Comparison of ENCODE assay signal across 14 mouse cellular contexts in genomic region chr4:58568486-58568885, GRCm38 (mm10). TPM values are rescaled to one million over a fixed set of nuclear protein-coding genes. Genes with fewer than 3 reads are reported as not detected.
DNase-seq lines count a peak whose midpoint lies in the region; ATAC-seq lines count a peak whose summit lies in the region.
"Had no signal": no experiment of that assay in that cellular context is flagged by ENCODE, and none has a peak within 500 bp of the region (broad histone marks: within the 10 kb centered on the region; RNA-seq: fewer than 3 reads in every experiment).

No protein-coding gene starts in this region.

- H3K27ac ChIP-seq in embryonic facial prominence, embryonic 14.5 days (replicated peaks; ENCODE audit: low read depth, low read length): peak overlapping the region; percentile 52
- H3K27ac ChIP-seq in limb, embryonic 15.5 days: peak overlapping the region; percentile 55
- no peak overlapping the region for H3K27ac ChIP-seq in hindbrain, embryonic 16.5 days (ENCODE audit: low read depth, low read length)
- H3K27ac ChIP-seq: heart, embryonic 13.5 days had no signal

- DNase-seq in layer of hippocampus, adult 9-11 months: peak; percentile 13
- DNase-seq in layer of hippocampus, postnatal 10 days (ENCODE audit: low spot score in 2 of 2): no peak
- DNase-seq in embryonic facial prominence, embryonic 14.5 days (ENCODE audit: low spot score): peak; percentile 87
- DNase-seq in heart, postnatal 10 days: peak; percentile 57 to 69
- no peak for DNase-seq in T-cell, adult 2 months (ENCODE audit: low spot score)
- DNase-seq in B cell, adult 2 months: no peak
- DNase-seq: adrenal gland, adult 2 months; cerebellum, postnatal 25 days; lung, embryonic 14.5 days; midbrain, embryonic 14.5 days; right cerebral cortex, postnatal 25 days had no signal

- peak; percentile 62; the same call in 1 of the 2 replicates for ATAC-seq in embryonic facial prominence, embryonic 14.5 days (ENCODE audit: low read depth)
- peak; percentile 78 for ATAC-seq in limb, embryonic 15.5 days (ENCODE audit: insufficient number of reproducible peaks, low FRiP score, low TSS enrichment, low read depth)
- no peak for ATAC-seq in hindbrain, embryonic 16.5 days

- H3K4me3 ChIP-seq in embryonic facial prominence, embryonic 14.5 days (ENCODE audit: low read depth, low read length): no peak overlapping the region
- no peak overlapping the region for H3K4me3 ChIP-seq in limb, embryonic 15.5 days
- H3K4me3 ChIP-seq in hindbrain, embryonic 16.5 days (ENCODE audit: low read length): no peak overlapping the region
- H3K4me3 ChIP-seq: heart, embryonic 13.5 days had no signal

- no peaks in the 10 kb centered on the region for H3K27me3 ChIP-seq in embryonic facial prominence, embryonic 14.5 days (replicated peaks; ENCODE audit: control insufficient read depth, insufficient read depth, low read length)
- no peaks in the 10 kb centered on the region for H3K27me3 ChIP-seq in limb, embryonic 15.5 days
- H3K27me3 ChIP-seq in hindbrain, embryonic 16.5 days (replicated peaks; ENCODE audit: control insufficient read depth, insufficient read depth, low read length): no peaks in the 10 kb centered on the region
- H3K27me3 ChIP-seq: heart, embryonic 13.5 days had no signal

- H3K4me2 ChIP-seq in embryonic facial prominence, embryonic 14.5 days (ENCODE audit: low read depth, low read length): 0 out of 2 replicates have a peak overlapping the region, but pooled peaks have one; percentile 15
- H3K4me2 ChIP-seq in limb, embryonic 15.5 days: no peak overlapping the region
- H3K4me2 ChIP-seq in hindbrain, embryonic 16.5 days (ENCODE audit: low read length): no peak overlapping the region
- H3K4me2 ChIP-seq: heart, embryonic 13.5 days; lung, embryonic 14.5 days had no signal

- no peaks in the 10 kb centered on the region for H3K9me3 ChIP-seq in embryonic facial prominence, embryonic 14.5 days (ENCODE audit: control insufficient read depth, low read length)
- H3K9me3 ChIP-seq in limb, embryonic 15.5 days: no peaks in the 10 kb centered on the region
- H3K9me3 ChIP-seq in hindbrain, embryonic 16.5 days (ENCODE audit: control insufficient read depth, low read length): no peaks in the 10 kb centered on the region
- H3K9me3 ChIP-seq: heart, embryonic 13.5 days had no signal

- H3K9ac ChIP-seq in embryonic facial prominence, embryonic 14.5 days (ENCODE audit: low read depth, low read length): no peak overlapping the region
- H3K9ac ChIP-seq in limb, embryonic 15.5 days: no peak overlapping the region
- H3K9ac ChIP-seq in hindbrain, embryonic 16.5 days (ENCODE audit: low read depth, low read length): no peak overlapping the region
- H3K9ac ChIP-seq: heart, embryonic 13.5 days; lung, embryonic 14.5 days had no signal

- peaks cover 4% of the 10 kb centered on the region; the same call in 1 of the 2 replicates for H3K4me1 ChIP-seq in embryonic facial prominence, embryonic 14.5 days (ENCODE audit: control insufficient read depth, insufficient read depth, low read length)
- no peaks in the 10 kb centered on the region for H3K4me1 ChIP-seq in limb, embryonic 15.5 days
- no peaks in the 10 kb centered on the region for H3K4me1 ChIP-seq in hindbrain, embryonic 16.5 days (ENCODE audit: control insufficient read depth, insufficient read depth, low read depth, low read length)

- intact Hi-C loops in heart, postnatal 10 days (cut with DNase I): no loop called here

- 26% methylated on average over 8 of the region's 8 CpGs for WGBS in embryonic facial prominence, embryonic 14.5 days
- 23% methylated on average over 8 of the region's 8 CpGs for WGBS in limb, embryonic 15.5 days
- 76% methylated on average over 8 of the region's 8 CpGs for WGBS in hindbrain, embryonic 16.5 days

- no peaks in the 10 kb centered on the region for H3K36me3 ChIP-seq in embryonic facial prominence, embryonic 14.5 days (ENCODE audit: control insufficient read depth, insufficient read depth, low read length)
- H3K36me3 ChIP-seq in limb, embryonic 15.5 days: no peaks in the 10 kb centered on the region
- H3K36me3 ChIP-seq in hindbrain, embryonic 16.5 days (ENCODE audit: control insufficient read depth, insufficient read depth, low read length): no peaks in the 10 kb centered on the region
- H3K36me3 ChIP-seq: heart, embryonic 13.5 days had no signal

RNA-seq across cellular contexts. Expression of gene Lpar1, which starts 14.8 kb away (rescaled TPM):
- 1 to 10 TPM; 8.0 to 9.9 TPM for total RNA-seq in layer of hippocampus, postnatal 10 days (2021)
- 115 and 137 TPM in 2 replicates for polyA plus RNA-seq in embryonic facial prominence, embryonic 14.5 days (2014; fragmentation: Nextera tagmentation; extraction: Ambion mirVana)
- 10 to 100 TPM; 20.6 to 25.3 TPM for total RNA-seq in heart, postnatal 10 days (2021)
- polyA plus RNA-seq in limb, embryonic 15.5 days (2015; fragmentation: Nextera tagmentation; extraction: Ambion mirVana): 150 and 151 TPM in 2 replicates
- 20.9 and 25.1 TPM in 2 replicates for polyA plus RNA-seq in hindbrain, embryonic 16.5 days (2015; fragmentation: Nextera tagmentation; extraction: Ambion mirVana)

Comparison
In these comparisons a context has a peak if more than half of its experiments do, and no peak if none do; other contexts are left out.
1. DNase-seq: peak in layer of hippocampus, adult 9-11 months (single experiment), embryonic facial prominence, embryonic 14.5 days (single experiment) and heart, postnatal 10 days (2 of 2); none in layer of hippocampus, postnatal 10 days (0 of 2), T-cell, adult 2 months (single experiment) and B cell, adult 2 months (0 of 2).